Mouse (Mus musculus) kidney, adult 2 months (tissue): ENCODE data around the gene Gm36210. TPM values are rescaled to one million over a fixed set of nuclear protein-coding genes. Genes with fewer than 3 reads are reported as not detected.
"Not testable (repeated sequence)": the region's sequence is repeated elsewhere in the genome, so short reads cannot be mapped to it uniquely, and the experiment has no call there.

Experiments
- DNase-seq: peaks from one replicate; pipeline ENCODE4 v3.0.0; 2021
- H3K27ac ChIP-seq: fragments of 200-500 bp; 2 replicates; pipeline ENCODE4 v1.5.1; 2012; ENCODE audit warnings: low read depth, low read length, control low read depth, inconsistent platforms; ENCODE audit not compliant: insufficient read depth
- H3K27me3 ChIP-seq: fragments of 200-500 bp; replicated peaks from 2 replicates; pipeline ENCODE4 v1.6.1; 2012; ENCODE audit warnings: mild to moderate bottlenecking, moderate library complexity, low read length, inconsistent platforms; ENCODE audit not compliant: control insufficient read depth, insufficient read depth
- H3K36me3 ChIP-seq: fragments of 200-500 bp; 2 replicates; pipeline ENCODE4 v1.6.1; 2012; ENCODE audit warnings: mild to moderate bottlenecking, moderate library complexity, low read length, inconsistent platforms; ENCODE audit not compliant: control insufficient read depth, insufficient read depth
- H3K4me1 ChIP-seq: fragments of 200-500 bp; 2 replicates; pipeline ENCODE4 v1.6.1; 2011; ENCODE audit warnings: low read length; ENCODE audit not compliant: control insufficient read depth, insufficient read depth
- H3K4me3 ChIP-seq: fragments of 200-500 bp; 2 replicates; pipeline ENCODE4 v1.5.1; 2011; ENCODE audit warnings: mild to moderate bottlenecking, low read depth, low read length, control low read depth; ENCODE audit not compliant: insufficient read depth
- CTCF ChIP-seq: fragments of 200-500 bp; conservative IDR thresholded peaks from 2 replicates; pipeline ENCODE4 v1.5.1; 2011; ENCODE audit warnings: low read depth, mild to moderate bottlenecking, control low read depth, low read length, moderate library complexity, mixed read lengths; ENCODE audit not compliant: insufficient read depth, insufficient read length
- POLR2A ChIP-seq: fragments of 200-500 bp; IDR thresholded peaks from one replicate; pipeline ENCODE4 v1.6.1; 2011; ENCODE audit warnings: low read depth, low read length, control low read depth
- WGBS: fragments of 180-500 bp; shearing (Covaris S2); methylation state at CpG from one replicate; pipeline ENCODE4 v1.1.7; 2018; 5-methylcytosine and 5-hydroxymethylcytosine counted together
- polyA plus RNA-seq: library from polyadenylated mRNA; depleted of rRNA; stranded (reverse); fragments of >200 nt; gene quantifications from 2 replicates; pipeline ENCODE4 v1.2.3, GENCODE M21; 2012

The Gm36210 gene
- polyA plus RNA-seq, 1 experiment, result 0.16 TPM

- Histone ChIP-seq H3K4me1 (0 out of 2 replicates have a peak, but pooled peaks cover 5% of the 10 kb centered on the region), H3K27ac (no peak overlapping the region), H3K36me3 (no peaks in the 10 kb centered on the region; the same call in 1 of the 2 replicates), H3K27me3 (no peaks in the 10 kb centered on the region), H3K4me3 (no peak overlapping the region; the same call in 1 of the 2 replicates)
- no peak for DNase-seq
- TF ChIP-seq CTCF (no peak), POLR2A (no peak)
- WGBS, result 38% methylated on average over 11 of the region's 11 CpGs
These were observed 5.8 kb downstream of the Gm36210 start for GRCm38 (mm10) chr7:4900523-4900851.

- 0 out of 2 replicates have a peak, but pooled peaks cover 5% of the 10 kb centered on the region for H3K4me1 ChIP-seq
- no peaks in the 10 kb centered on the region for H3K27me3 ChIP-seq
- no peak for DNase-seq
- WGBS, result 6% methylated on average over 19 of the region's 19 CpGs
- TF ChIP-seq POLR2A (no peak), CTCF (no peak)
- peak overlapping the region; percentile 33 for H3K4me3 ChIP-seq
- no peaks in the 10 kb centered on the region; the same call in 1 of the 2 replicates for H3K36me3 ChIP-seq
- no peak overlapping the region for H3K27ac ChIP-seq
These were observed 6.4 kb downstream of the Gm36210 start for GRCm38 (mm10) chr7:4899649-4900522.

- no peaks in the 10 kb centered on the region for H3K27me3 ChIP-seq
- 23% methylated on average over 18 of the region's 18 CpGs for whole genome bisulfite sequencing
- H3K4me3 ChIP-seq, result peak overlapping the region; percentile 33
- DNase-seq, result no peak
- H3K27ac ChIP-seq, result no peak overlapping the region
- 0 out of 2 replicates have a peak, but pooled peaks cover 5% of the 10 kb centered on the region for H3K4me1 ChIP-seq
- no peak for TF ChIP-seq POLR2A
- no peak for TF ChIP-seq CTCF
- H3K36me3 ChIP-seq, result no peaks in the 10 kb centered on the region; the same call in 1 of the 2 replicates
These were observed 7.3 kb downstream of the Gm36210 start for GRCm38 (mm10) chr7:4898851-4899648.

- no peak for TF ChIP-seq POLR2A
- no peak for TF ChIP-seq CTCF
- H3K4me3 ChIP-seq, result no peak overlapping the region
- no peak for DNase-seq
- H3K4me1 ChIP-seq, result 0 out of 2 replicates have a peak, but pooled peaks cover 2% of the 10 kb centered on the region
- no peak overlapping the region for H3K27ac ChIP-seq
- whole genome bisulfite sequencing, result 48% methylated on average over 11 of the region's 11 CpGs
- H3K36me3 ChIP-seq, result no peaks in the 10 kb centered on the region; the same call in 1 of the 2 replicates
- no peaks in the 10 kb centered on the region for H3K27me3 ChIP-seq
These were observed 11.1 kb downstream of the Gm36210 start for GRCm38 (mm10) chr7:4895186-4895585.

GRCm38 (mm10) chr7:4886680-4887079, 19.6 kb downstream of the Gm36210 start:
- Histone ChIP-seq H3K4me1 (no peaks in the 10 kb centered on the region), H3K27me3 (no peaks in the 10 kb centered on the region), H3K27ac (no peak overlapping the region), H3K36me3 (no peaks in the 10 kb centered on the region; the same call in 1 of the 2 replicates), H3K4me3 (no peak overlapping the region)
- peak; percentile 48 for DNase-seq
- 13% methylated on average over 4 of the region's 4 CpGs for WGBS
- TF ChIP-seq POLR2A (no peak), CTCF (no peak)

GRCm38 (mm10) chr7:4879036-4879435, 27.3 kb downstream of the Gm36210 start:
- 50% methylated on average over 1 of the region's 1 CpGs for WGBS
- peak; percentile 66 for DNase-seq
- not testable (repeated sequence) for H3K4me1 ChIP-seq, H3K4me3 ChIP-seq, H3K27ac ChIP-seq, H3K36me3 ChIP-seq, H3K27me3 ChIP-seq

- H3K27ac ChIP-seq, result no peak overlapping the region; the same call in 1 of the 2 replicates
- H3K27me3 ChIP-seq, result no peaks in the 10 kb centered on the region
- H3K36me3 ChIP-seq, result no peaks in the 10 kb centered on the region; the same call in 1 of the 2 replicates
- TF ChIP-seq CTCF, result peak; percentile 52
- no peak for TF ChIP-seq POLR2A
- peak; percentile 63 for DNase-seq
- peak overlapping the region; percentile 66 for H3K4me3 ChIP-seq
- H3K4me1 ChIP-seq, result no peaks in the 10 kb centered on the region; the same call in 1 of the 2 replicates
These were observed 28.1 kb downstream of the Gm36210 start for GRCm38 (mm10) chr7:4878186-4878585.
